Mouse (Mus musculus): ENCODE measurements around the gene Rassf1.
"Not testable (repeated sequence)": the region's sequence is repeated elsewhere in the genome, so short reads cannot be mapped to it uniquely, and the experiment has no call there.

Gene Rassf1

DNA sequence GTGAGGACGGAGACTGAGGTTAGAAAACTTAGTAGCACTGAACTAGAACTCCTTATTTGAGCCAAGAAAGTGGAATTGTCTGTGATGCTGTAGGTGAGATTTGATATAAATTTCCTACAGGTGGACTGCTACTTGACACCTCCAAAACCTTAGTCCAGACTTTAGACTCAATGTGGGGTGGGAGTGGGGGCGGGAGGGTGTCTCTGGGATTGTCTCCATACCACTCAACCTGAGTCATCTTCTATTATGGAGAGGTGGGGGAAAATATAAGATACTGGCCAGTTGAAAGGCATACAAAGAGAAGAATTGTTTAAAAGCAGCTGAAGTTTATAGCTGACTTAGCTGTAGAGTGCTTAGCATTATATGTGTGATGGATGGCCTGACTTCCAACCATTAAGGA, 4.3 kb downstream of the Rassf1 start:
- DNase-seq (ENCODE audit: low spot score in 2 of 2) = no peak

- no peak for DNase-seq (ENCODE audit: low spot score in 2 of 2)
Observed at GRCm38 (mm10) chr9:107556346-107556745, 5.0 kb downstream of the Rassf1 start.

- peak; percentile 97 to 99 for DNase-seq (ENCODE audit: low spot score in 2 of 2)
Observed at GRCm38 (mm10) chr9:107563029-107563581, 11.8 kb downstream of the Rassf1 start, which contains the start of gene Tusc2. Tusc2 (plus strand) TSS chr9:107563255.

DNA sequence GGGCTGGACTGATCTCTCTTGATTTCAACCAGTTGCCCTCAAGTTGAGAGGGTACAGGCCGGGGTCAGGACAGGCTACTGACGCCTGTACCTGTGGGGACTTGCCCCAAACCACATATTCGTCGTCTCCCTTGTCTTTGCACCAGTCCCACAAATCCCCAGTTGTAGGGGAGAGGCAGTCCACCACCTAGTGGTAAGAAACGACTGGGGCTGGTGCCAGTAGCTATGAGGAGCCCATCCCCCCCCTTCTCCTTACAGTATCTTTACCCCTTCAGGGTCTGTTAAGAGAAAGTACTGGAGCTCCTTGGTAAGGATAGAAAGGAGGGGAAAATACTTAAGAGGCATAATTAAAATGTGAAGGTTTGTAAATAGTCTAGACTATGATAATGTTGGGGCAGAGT, 14.2 kb downstream of the Rassf1 start:
- not testable (repeated sequence) for DNase-seq (ENCODE audit: low spot score in 2 of 2)

GRCm38 (mm10) chr9:107566041-107566709, 14.8 kb downstream of the Rassf1 start:
- DNase-seq (ENCODE audit: low spot score in 2 of 2) = peak; percentile 79 to 85

- DNase-seq (ENCODE audit: low spot score in 2 of 2) = no peak
Observed at GRCm38 (mm10) chr9:107566855-107567254, 15.5 kb downstream of the Rassf1 start.

GRCm38 (mm10) chr9:107567702-107568319, 16.5 kb downstream of the Rassf1 start, which contains the start of gene Hyal2:
Hyal2 (plus strand) TSS chr9:107567945.
- DNase-seq (ENCODE audit: low spot score in 2 of 2) = no peak

GRCm38 (mm10) chr9:107568331-107569261, 17.2 kb downstream of the Rassf1 start:
- peak; percentile 90 to 91 for DNase-seq (ENCODE audit: low spot score in 2 of 2)

DNA sequence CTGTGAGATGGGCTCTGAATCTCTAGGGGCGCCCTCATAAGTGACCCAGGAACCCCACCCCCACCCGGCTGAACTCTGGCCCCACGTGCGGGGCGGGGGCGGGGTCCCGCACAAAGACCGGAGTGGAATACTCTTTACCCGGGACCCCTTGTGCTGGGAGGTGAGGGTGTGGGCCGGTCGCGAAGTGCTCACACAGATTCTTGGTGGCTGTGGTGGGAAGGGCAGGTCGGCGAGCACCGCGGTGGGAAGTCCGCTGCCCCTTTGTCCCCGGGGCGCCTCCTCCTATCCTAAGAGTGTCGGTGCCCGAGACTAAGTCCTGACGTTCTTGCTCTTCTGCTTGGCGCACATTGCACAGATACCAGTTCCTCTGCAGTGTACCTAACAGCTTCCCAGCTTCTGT, 17.9 kb downstream of the Rassf1 start:
- no peak for DNase-seq (ENCODE audit: low spot score in 2 of 2)

DNA sequence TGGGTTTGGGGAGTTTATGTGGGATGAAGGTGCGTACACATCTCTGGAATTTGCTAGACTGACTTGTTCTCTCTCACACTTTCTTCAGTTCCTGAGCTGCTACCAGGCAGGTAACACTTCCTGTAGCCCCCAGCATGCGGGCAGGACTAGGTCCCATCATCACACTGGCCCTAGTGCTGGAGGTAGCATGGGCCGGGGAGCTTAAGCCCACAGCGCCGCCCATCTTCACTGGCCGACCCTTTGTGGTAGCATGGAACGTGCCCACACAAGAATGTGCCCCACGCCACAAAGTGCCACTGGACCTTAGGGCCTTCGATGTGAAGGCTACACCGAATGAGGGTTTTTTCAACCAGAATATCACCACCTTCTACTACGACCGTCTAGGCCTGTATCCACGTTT, 18.7 kb downstream of the Rassf1 start:
- no peak for DNase-seq (ENCODE audit: low spot score in 2 of 2)

DNA sequence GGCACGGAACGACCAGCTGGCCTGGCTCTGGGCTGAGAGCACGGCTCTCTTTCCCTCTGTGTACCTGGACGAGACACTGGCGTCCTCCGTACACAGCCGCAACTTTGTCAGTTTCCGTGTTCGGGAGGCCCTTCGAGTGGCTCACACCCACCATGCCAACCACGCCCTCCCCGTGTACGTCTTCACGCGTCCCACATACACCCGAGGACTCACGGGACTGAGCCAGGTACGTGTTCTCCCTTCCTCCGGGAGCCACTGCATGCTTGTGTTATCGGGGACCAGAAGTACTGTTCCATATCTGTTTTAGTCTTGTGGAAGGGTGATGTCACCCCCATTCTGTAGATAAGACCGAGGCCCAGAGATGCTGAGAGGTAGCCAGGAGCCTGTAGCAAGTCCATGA, 19.5 kb downstream of the Rassf1 start:
- no peak for DNase-seq (ENCODE audit: low spot score in 2 of 2)

DNA sequence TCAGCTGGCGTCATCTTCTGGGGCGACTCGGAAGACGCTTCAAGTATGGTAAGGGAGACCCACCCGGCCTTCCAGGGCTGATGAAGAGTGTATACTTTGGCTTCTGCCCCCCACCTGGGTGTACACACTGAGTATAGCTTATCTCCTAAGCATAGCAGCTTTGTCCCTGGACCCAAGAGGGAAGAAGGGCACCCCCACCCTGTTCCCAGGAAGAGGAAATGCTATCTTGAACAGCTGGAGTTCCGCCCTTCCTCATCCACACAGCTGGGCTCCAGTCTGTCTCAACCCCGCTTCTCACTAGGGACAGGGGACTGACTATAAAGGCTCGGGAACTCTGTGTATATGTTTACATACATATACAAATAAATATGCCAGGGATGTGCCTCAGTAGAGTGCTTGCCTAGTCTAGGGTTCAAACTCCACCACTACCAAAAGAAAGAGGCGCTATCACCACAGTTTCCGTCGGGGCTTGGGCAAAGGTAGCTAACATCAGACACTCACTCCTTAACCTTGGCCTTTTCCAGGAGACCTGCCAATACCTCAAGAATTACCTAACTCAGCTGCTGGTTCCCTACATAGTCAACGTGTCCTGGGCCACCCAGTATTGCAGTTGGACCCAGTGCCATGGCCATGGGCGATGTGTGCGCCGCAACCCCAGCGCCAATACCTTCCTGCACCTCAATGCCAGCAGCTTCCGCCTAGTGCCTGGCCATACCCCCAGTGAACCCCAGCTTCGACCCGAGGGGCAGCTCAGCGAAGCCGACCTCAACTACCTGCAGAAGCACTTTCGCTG, 20.4 kb downstream of the Rassf1 start:
- no peak for DNase-seq (ENCODE audit: low spot score in 2 of 2)

GRCm38 (mm10) chr9:107572327-107572662, 20.9 kb downstream of the Rassf1 start:
- DNase-seq (ENCODE audit: low spot score in 2 of 2) = no peak

DNA sequence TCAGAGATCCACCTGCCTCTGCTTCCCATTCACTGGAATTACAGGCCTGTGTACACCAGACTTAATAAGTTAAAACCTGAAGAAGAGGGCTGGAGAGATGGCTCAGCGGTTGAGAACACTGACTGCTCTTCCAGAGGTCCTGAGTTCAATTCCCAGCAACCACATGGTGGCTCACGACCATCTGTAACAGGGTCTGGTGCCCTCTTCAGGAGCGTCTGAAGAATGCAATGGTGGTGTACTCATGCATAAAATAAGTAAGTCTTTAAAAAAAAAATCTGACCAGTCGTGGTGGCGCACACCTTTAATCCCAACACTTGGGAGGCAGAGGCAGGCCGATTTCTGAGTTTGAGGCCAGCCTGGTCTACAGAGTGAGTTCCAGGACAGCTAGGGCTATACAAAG, 22.4 kb downstream of the Rassf1 start:
- DNase-seq (ENCODE audit: low spot score in 2 of 2) = not testable (repeated sequence)

DNA sequence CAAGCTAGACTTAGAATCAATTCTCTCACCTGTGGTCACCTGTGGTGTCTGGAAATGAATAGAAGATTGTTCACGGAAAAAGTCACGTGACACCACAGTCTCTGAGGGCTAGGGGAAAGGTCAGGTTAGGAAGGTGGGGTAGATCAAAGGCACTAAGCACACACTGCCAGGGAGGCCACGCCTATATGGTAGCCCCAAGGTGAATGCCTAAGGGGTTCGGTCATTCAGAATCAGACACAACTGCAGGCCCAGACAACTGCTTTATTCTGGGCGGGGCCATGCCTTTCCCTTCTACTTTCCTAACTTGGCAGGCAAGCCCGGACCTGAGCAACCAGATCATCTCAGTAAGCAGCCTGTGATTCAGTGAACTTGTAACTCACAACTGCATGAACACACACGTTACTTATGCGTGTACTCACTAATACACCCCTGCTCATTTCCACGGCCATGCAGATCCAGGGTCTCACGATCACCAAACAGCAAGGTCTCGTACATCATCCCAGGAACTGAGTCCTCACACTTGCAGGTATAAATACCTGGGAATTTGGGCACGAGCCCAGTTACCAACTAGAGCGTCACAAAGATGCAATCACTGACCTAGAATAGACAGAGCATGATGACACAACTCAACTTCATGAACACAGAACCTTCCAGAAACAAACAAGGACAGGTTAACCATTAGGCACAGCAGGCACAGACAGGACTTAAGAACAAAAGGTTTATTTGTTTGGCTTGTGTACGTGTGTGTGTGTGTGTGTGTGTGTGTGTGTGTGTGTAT, 24.4 kb downstream of the Rassf1 start:
- no peak for DNase-seq (ENCODE audit: low spot score in 2 of 2)

DNA sequence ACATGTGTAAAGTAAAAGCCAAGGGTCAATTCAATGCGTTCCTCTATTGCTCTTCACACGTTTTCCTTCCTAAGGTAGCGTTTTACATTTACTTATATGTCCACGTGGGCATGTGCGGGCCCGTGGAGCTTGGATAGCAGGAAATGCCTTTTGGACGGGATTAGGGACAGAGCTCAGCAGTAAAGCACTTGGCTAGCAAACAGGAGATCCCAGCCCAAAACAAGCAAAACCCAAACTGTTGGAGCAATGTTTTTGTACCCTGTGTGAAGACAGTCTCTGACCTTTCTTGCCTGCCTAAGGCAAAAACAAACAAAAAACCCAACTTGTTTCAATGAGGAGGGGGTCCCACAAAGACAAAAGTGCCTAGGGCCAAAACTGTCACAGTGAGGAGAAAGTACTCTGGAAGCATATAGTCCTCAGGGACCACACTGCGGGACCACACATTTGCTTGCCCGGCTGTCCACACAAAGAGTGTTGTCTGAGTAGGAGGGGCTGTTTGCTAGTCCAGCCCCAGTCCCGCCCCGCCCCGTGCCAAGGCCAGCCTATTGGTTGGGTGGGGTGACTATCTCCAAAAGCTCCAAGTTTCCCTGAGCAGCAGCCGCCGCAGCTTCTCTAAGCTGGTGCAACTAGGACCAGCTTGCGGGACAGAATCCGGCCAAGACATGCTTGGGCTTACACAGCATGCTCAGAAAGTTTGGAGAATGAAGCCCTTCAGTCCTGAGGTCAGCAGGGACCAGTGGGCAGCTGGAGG, 25.2 kb downstream of the Rassf1 start, which contains the start of gene Hyal1:
Gene Hyal1 (plus strand): TSS at position 571 of the 751 bp plus-strand sequence.
- DNase-seq (ENCODE audit: low spot score in 2 of 2) = peak; percentile 72 to 73

GRCm38 (mm10) chr9:107577871-107578270, 26.5 kb downstream of the Rassf1 start:
- no peak for DNase-seq (ENCODE audit: low spot score in 2 of 2)

DNA sequence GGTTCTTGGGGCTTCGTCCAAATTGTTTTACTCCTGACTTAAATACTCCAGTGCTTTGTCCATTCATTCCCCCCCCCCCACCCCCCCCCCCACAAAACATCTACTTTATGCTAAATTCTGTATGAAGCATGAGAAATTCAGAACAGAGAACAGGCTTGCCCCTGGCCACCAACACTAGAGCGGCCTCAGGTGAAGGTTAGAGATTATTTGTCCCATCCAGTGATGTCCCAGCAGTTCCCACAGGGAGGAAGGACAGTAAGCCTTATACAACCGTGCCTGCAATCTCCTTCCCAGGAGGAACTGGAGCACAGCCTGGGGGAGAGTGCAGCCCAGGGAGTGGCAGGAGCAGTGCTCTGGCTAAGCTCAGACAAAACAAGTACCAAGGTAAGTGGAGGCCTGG, 27.2 kb downstream of the Rassf1 start, which contains the start of gene Naa80:
Gene Naa80 (plus strand): TSS at position 301 of the 400 bp plus-strand sequence.
- no peak for DNase-seq (ENCODE audit: low spot score in 2 of 2)

- DNase-seq (ENCODE audit: low spot score in 2 of 2) = no peak
Observed at GRCm38 (mm10) chr9:107579023-107579900, 27.9 kb downstream of the Rassf1 start.

Measured in right cerebral cortex, postnatal 10 days (tissue).